Mouse (Mus musculus): ENCODE results near the gene Usp32. TPM values are rescaled to one million over a fixed set of nuclear protein-coding genes. Genes with fewer than 3 reads are reported as not detected.

Gene Usp32
- 5.7 TPM for polyA plus RNA-seq (2015; fragmentation: Illumina TruSeq; extraction: RNeasy Lipid Tissue Mini Kit (QIAGEN cat#74804); ENCODE audit: insufficient read depth, low read depth, low replicate concordance)

GRCm38 (mm10) chr11:85139581-85140540, at the start of gene Usp32:
TSS of gene Usp32 (minus strand) at chr11:85140161.

GRCm38 (mm10) chr11:85170058-85170740, 30.2 kb upstream of the Usp32 start, which contains the start of gene 1700125H20Rik:
TSS of gene 1700125H20Rik (plus strand) at chr11:85170404.

GRCm38 (mm10) chr11:84957591-84958270, 182.2 kb downstream of the Usp32 start, which contains the start of gene Car4:
TSS of gene Car4 (plus strand) at chr11:84957786.

Other genes with a start within 250 kb of the Usp32 start
- 5.5 TPM for gene Znhit3, start 223.8 kb downstream of the Usp32 start, polyA plus RNA-seq (2015; fragmentation: Illumina TruSeq; extraction: RNeasy Lipid Tissue Mini Kit (QIAGEN cat#74804); ENCODE audit: insufficient read depth, low read depth, low replicate concordance)
- 37.5 TPM for gene Car4, start 182.4 kb downstream of the Usp32 start, polyA plus RNA-seq (2015; fragmentation: Illumina TruSeq; extraction: RNeasy Lipid Tissue Mini Kit (QIAGEN cat#74804); ENCODE audit: insufficient read depth, low read depth, low replicate concordance)
- gene 1700125H20Rik, start 30.2 kb upstream of the Usp32 start, polyA plus RNA-seq (2015; fragmentation: Illumina TruSeq; extraction: RNeasy Lipid Tissue Mini Kit (QIAGEN cat#74804); ENCODE audit: insufficient read depth, low read depth, low replicate concordance) = not detected
- gene Appbp2, start 95.0 kb upstream of the Usp32 start, polyA plus RNA-seq (2015; fragmentation: Illumina TruSeq; extraction: RNeasy Lipid Tissue Mini Kit (QIAGEN cat#74804); ENCODE audit: insufficient read depth, low read depth, low replicate concordance) = 4.2 TPM
- gene Ppm1d, start 171.1 kb upstream of the Usp32 start, polyA plus RNA-seq (2015; fragmentation: Illumina TruSeq; extraction: RNeasy Lipid Tissue Mini Kit (QIAGEN cat#74804); ENCODE audit: insufficient read depth, low read depth, low replicate concordance) = 2.1 TPM
- gene Bcas3, start 213.0 kb upstream of the Usp32 start, polyA plus RNA-seq (2015; fragmentation: Illumina TruSeq; extraction: RNeasy Lipid Tissue Mini Kit (QIAGEN cat#74804); ENCODE audit: insufficient read depth, low read depth, low replicate concordance) = 5.7 TPM